Mouse (Mus musculus) cortical plate, adult 2 months (tissue): ENCODE data around the gene Trim41.

ENCODE experiments used
- CTCF ChIP-seq: fragments of 200-500 bp; IDR thresholded peaks from 2 replicates; pipeline ENCODE4 v1.5.1; 2011; ENCODE audit warnings: mild to moderate bottlenecking, control low read depth, low read length; ENCODE audit not compliant: insufficient read depth; ENCODE audit errors: extremely low read depth
- POLR2A ChIP-seq: fragments of 200-500 bp; IDR thresholded peaks from 2 replicates; pipeline ENCODE4 v1.6.1; 2011; ENCODE audit warnings: mild to moderate bottlenecking, low read length, control low read depth; ENCODE audit not compliant: insufficient read depth; ENCODE audit errors: extremely low read depth

GRCm38 (mm10) chr11:48853474-48854180 is 36.5 kb upstream of the Trim41 start:
- TF ChIP-seq CTCF (no peak), POLR2A (no peak)
